Mouse (Mus musculus) small intestine, adult 2 months (tissue): Measurements from ENCODE around the gene Rpl19.

Source experiments
- CTCF ChIP-seq: fragments of 200-500 bp; IDR thresholded peaks from 2 replicates; pipeline ENCODE4 v1.5.1; 2012; ENCODE audit warnings: low read depth, mild to moderate bottlenecking, control low read depth, inconsistent platforms, low read length, moderate library complexity, mixed read lengths; ENCODE audit not compliant: insufficient replicate concordance, insufficient read length; ENCODE audit errors: extremely low read depth
- POLR2A ChIP-seq: fragments of 200-500 bp; IDR thresholded peaks from 2 replicates; pipeline ENCODE4 v1.6.1; 2012; ENCODE audit warnings: low read depth, mild to moderate bottlenecking, control low read depth, inconsistent platforms, low read length, moderate library complexity

- TF ChIP-seq CTCF (no peak), POLR2A (no peak)
These were observed 50.6 kb downstream of the Rpl19 start for GRCm38 (mm10) chr11:98077086-98077485.
